Mouse (Mus musculus): ENCODE results near the gene Ahnak. TPM values are rescaled to one million over a fixed set of nuclear protein-coding genes. Genes with fewer than 3 reads are reported as not detected.
"Not testable (repeated sequence)": the region's sequence is repeated elsewhere in the genome, so short reads cannot be mapped to it uniquely, and the experiment has no call there.

Gene Ahnak
- polyA plus RNA-seq, 1 experiment from 2014 or later, result 8.9 TPM

- Histone ChIP-seq H3K27ac (peak overlapping the region; percentile 91), H3K4me3 (peak overlapping the region; percentile 75; the same call in 1 of the 2 replicates), H3K9me3 (replicated peaks) (no peaks in the 10 kb centered on the region), H3K27me3 (ENCODE audit: low read depth, poor library complexity, severe bottlenecking) (peaks cover 20% of the 10 kb centered on the region), H3K4me1 (peaks cover 57% of the 10 kb centered on the region), H3K36me3 (no peaks in the 10 kb centered on the region)
- no peak for DNase-seq (ENCODE audit: low spot score)
- WGBS, result 87% methylated on average over 13 of the region's 13 CpGs
These were observed 3.0 kb downstream of the Ahnak start for GRCm38 (mm10) chr19:8991871-8992735.

- H3K4me3 ChIP-seq, result peak overlapping the region; percentile 9; the same call in 1 of the 2 replicates
- peaks cover 12% of the 10 kb centered on the region for H3K27me3 ChIP-seq (ENCODE audit: low read depth, poor library complexity, severe bottlenecking)
- no peaks in the 10 kb centered on the region for H3K36me3 ChIP-seq
- peak; percentile 81 for DNase-seq (ENCODE audit: low spot score)
- peak overlapping the region; percentile 91 for H3K27ac ChIP-seq
- H3K4me1 ChIP-seq, result peaks cover 59% of the 10 kb centered on the region
- 28% methylated on average over 12 of the region's 12 CpGs for WGBS
- H3K9me3 ChIP-seq (replicated peaks), result no peaks in the 10 kb centered on the region
These were observed 3.9 kb downstream of the Ahnak start for GRCm38 (mm10) chr19:8992769-8993624.

- no peak for DNase-seq (ENCODE audit: low spot score)
- Histone ChIP-seq H3K27ac (peak overlapping the region; percentile 28; the same call in 1 of the 2 replicates), H3K4me3 (no peak overlapping the region), H3K4me1 (peaks cover 59% of the 10 kb centered on the region), H3K27me3 (ENCODE audit: low read depth, poor library complexity, severe bottlenecking) (peaks cover 6% of the 10 kb centered on the region), H3K9me3 (replicated peaks) (no peaks in the 10 kb centered on the region), H3K36me3 (no peaks in the 10 kb centered on the region)
- 57% methylated on average over 2 of the region's 2 CpGs for WGBS
These were observed 4.5 kb downstream of the Ahnak start for GRCm38 (mm10) chr19:8993625-8993912.

GRCm38 (mm10) chr19:8994813-8995607 is 5.9 kb downstream of the Ahnak start:
- WGBS, result 79% methylated on average over 10 of the region's 10 CpGs
- H3K27ac ChIP-seq, result no peak overlapping the region
- peaks cover 48% of the 10 kb centered on the region for H3K4me1 ChIP-seq
- no peaks in the 10 kb centered on the region for H3K36me3 ChIP-seq
- H3K9me3 ChIP-seq (replicated peaks), result no peaks in the 10 kb centered on the region
- DNase-seq (ENCODE audit: low spot score), result no peak
- H3K27me3 ChIP-seq (ENCODE audit: low read depth, poor library complexity, severe bottlenecking), result no peaks in the 10 kb centered on the region
- H3K4me3 ChIP-seq, result no peak overlapping the region

GRCm38 (mm10) chr19:8996601-8997000 is 7.5 kb downstream of the Ahnak start:
- DNase-seq (ENCODE audit: low spot score), result no peak
- Histone ChIP-seq H3K4me3 (no peak overlapping the region), H3K27ac (no peak overlapping the region), H3K4me1 (peaks cover 32% of the 10 kb centered on the region), H3K27me3 (ENCODE audit: low read depth, poor library complexity, severe bottlenecking) (no peaks in the 10 kb centered on the region), H3K36me3 (peaks cover 13% of the 10 kb centered on the region), H3K9me3 (replicated peaks) (no peaks in the 10 kb centered on the region)
- 91% methylated on average over 6 of the region's 6 CpGs for WGBS

- H3K36me3 ChIP-seq, result peaks cover 23% of the 10 kb centered on the region
- H3K9me3 ChIP-seq (replicated peaks), result no peaks in the 10 kb centered on the region
- peak overlapping the region; percentile 11; the same call in 1 of the 2 replicates for H3K4me3 ChIP-seq
- H3K27me3 ChIP-seq (ENCODE audit: low read depth, poor library complexity, severe bottlenecking), result no peaks in the 10 kb centered on the region
- peaks cover 23% of the 10 kb centered on the region for H3K4me1 ChIP-seq
- WGBS, result 64% methylated on average over 4 of the region's 4 CpGs
- no peak for DNase-seq (ENCODE audit: low spot score)
- 0 out of 2 replicates have a peak overlapping the region, but pooled peaks have one; percentile 47 for H3K27ac ChIP-seq
These were observed 8.5 kb downstream of the Ahnak start for GRCm38 (mm10) chr19:8997546-8997945.

GRCm38 (mm10) chr19:8998546-8998945 is 9.5 kb downstream of the Ahnak start:
- no peak overlapping the region for H3K27ac ChIP-seq
- peaks cover 13% of the 10 kb centered on the region for H3K4me1 ChIP-seq
- no peak overlapping the region for H3K4me3 ChIP-seq
- WGBS, result 88% methylated on average over 6 of the region's 6 CpGs
- H3K36me3 ChIP-seq, result peaks cover 33% of the 10 kb centered on the region
- H3K27me3 ChIP-seq (ENCODE audit: low read depth, poor library complexity, severe bottlenecking), result no peaks in the 10 kb centered on the region
- H3K9me3 ChIP-seq (replicated peaks), result no peaks in the 10 kb centered on the region
- DNase-seq (ENCODE audit: low spot score), result no peak

- Histone ChIP-seq H3K9me3 (replicated peaks) (no peaks in the 10 kb centered on the region), H3K4me1 (peaks cover 13% of the 10 kb centered on the region), H3K27ac (no peak overlapping the region), H3K36me3 (peaks cover 40% of the 10 kb centered on the region), H3K4me3 (no peak overlapping the region), H3K27me3 (ENCODE audit: low read depth, poor library complexity, severe bottlenecking) (no peaks in the 10 kb centered on the region)
- 92% methylated on average over 4 of the region's 4 CpGs for WGBS
- no peak for DNase-seq (ENCODE audit: low spot score)
These were observed 10.1 kb downstream of the Ahnak start for GRCm38 (mm10) chr19:8999223-8999622.

- not testable (repeated sequence) for H3K4me1 ChIP-seq; H3K4me3 ChIP-seq; DNase-seq (ENCODE audit: low spot score); H3K27ac ChIP-seq; H3K9me3 ChIP-seq (replicated peaks); H3K27me3 ChIP-seq (ENCODE audit: low read depth, poor library complexity, severe bottlenecking)
- 94% methylated on average over 2 of the region's 2 CpGs for WGBS
- H3K36me3 ChIP-seq, result peaks cover 56% of the 10 kb centered on the region
These were observed 17.8 kb downstream of the Ahnak start for GRCm38 (mm10) chr19:9006915-9007314.

- DNase-seq (ENCODE audit: low spot score), result no peak
- H3K4me3 ChIP-seq, result no peak overlapping the region
- H3K27ac ChIP-seq, result no peak overlapping the region
- H3K9me3 ChIP-seq (replicated peaks), result no peaks in the 10 kb centered on the region
- WGBS, result 81% methylated on average over 3 of the region's 3 CpGs
- H3K36me3 ChIP-seq, result peaks cover 6% of the 10 kb centered on the region; the same call in 1 of the 2 replicates
- no peaks in the 10 kb centered on the region for H3K27me3 ChIP-seq (ENCODE audit: low read depth, poor library complexity, severe bottlenecking)
- no peaks in the 10 kb centered on the region for H3K4me1 ChIP-seq
These were observed 30.2 kb downstream of the Ahnak start for GRCm38 (mm10) chr19:9019298-9019697.

GRCm38 (mm10) chr19:9023021-9023778 is 34.1 kb downstream of the Ahnak start:
- Histone ChIP-seq H3K27ac (no peak overlapping the region), H3K27me3 (ENCODE audit: low read depth, poor library complexity, severe bottlenecking) (no peaks in the 10 kb centered on the region), H3K9me3 (replicated peaks) (no peaks in the 10 kb centered on the region), H3K36me3 (no peaks in the 10 kb centered on the region; the same call in 1 of the 2 replicates), H3K4me1 (0 out of 2 replicates have a peak, but pooled peaks cover 4% of the 10 kb centered on the region), H3K4me3 (no peak overlapping the region)
- no peak for DNase-seq (ENCODE audit: low spot score)
- 69% methylated on average over 11 of the region's 11 CpGs for WGBS
